Mouse (Mus musculus) neural tube, embryonic 14.5 days (tissue): ENCODE data around the gene Gm15013. TPM values are rescaled to one million over a fixed set of nuclear protein-coding genes. Genes with fewer than 3 reads are reported as not detected.

Experiments
- ATAC-seq: fragments of 200-750 bp; cut with Nextera tagmentation; 2 replicates; pipeline ENCODE4 v1.8.0; 2017; ENCODE audit warnings: low read depth, mild to moderate bottlenecking, moderate TSS enrichment, moderate library complexity
- H3K27ac ChIP-seq: fragments of 300-500 bp; sonication (generic); 2 replicates; pipeline ENCODE4 v1.5.1; 2014; ENCODE audit warnings: low read depth, mild to moderate bottlenecking, control low read depth, low read length, moderate library complexity, mixed read lengths
- H3K27me3 ChIP-seq: fragments of 300-500 bp; sonication (generic); 2 replicates; pipeline ENCODE4 v1.6.1; 2014; ENCODE audit warnings: low read length; ENCODE audit not compliant: control insufficient read depth, insufficient read depth
- H3K36me3 ChIP-seq: fragments of 300-500 bp; sonication (generic); 2 replicates; pipeline ENCODE4 v1.6.1; 2014; ENCODE audit warnings: low read length, mixed read lengths; ENCODE audit not compliant: control insufficient read depth, insufficient read depth
- H3K4me1 ChIP-seq: fragments of 300-500 bp; sonication (generic); 2 replicates; pipeline ENCODE4 v1.6.1; 2014; ENCODE audit warnings: low read length; ENCODE audit not compliant: control insufficient read depth, insufficient read depth
- H3K4me2 ChIP-seq: fragments of 300-500 bp; sonication (generic); 2 replicates; pipeline ENCODE4 v1.6.1; 2014; ENCODE audit warnings: mild to moderate bottlenecking, low read depth, low read length, control low read depth
- H3K4me3 ChIP-seq: fragments of 300-500 bp; sonication (generic); 2 replicates; pipeline ENCODE4 v1.5.1; 2014; ENCODE audit warnings: low read depth, low read length, control low read depth, mixed read lengths
- H3K9ac ChIP-seq: fragments of 300-500 bp; sonication (generic); replicated peaks from 2 replicates; pipeline ENCODE4 v1.6.1; 2014; ENCODE audit warnings: low read depth, mild to moderate bottlenecking, control low read depth, low read length, mixed read lengths
- H3K9me3 ChIP-seq: fragments of 300-500 bp; sonication (generic); 2 replicates; pipeline ENCODE4 v1.6.1; 2016; ENCODE audit warnings: low read length; ENCODE audit not compliant: control insufficient read depth
- WGBS: fragments of 180-500 bp; shearing (Covaris S2); extraction: QIAGEN DNeasy Blood & Tissue Kit; methylation state at CpG from one replicate; pipeline ENCODE4 v1.1.7; 2014; 5-methylcytosine and 5-hydroxymethylcytosine counted together
- polyA plus RNA-seq: library from polyadenylated mRNA; unstranded; fragments of >200 nt; fragmentation: Nextera tagmentation; extraction: Ambion mirVana; gene quantifications from 2 replicates; pipeline ENCODE4 v1.2.1, GENCODE M21; 2014

The Gm15013 gene
- polyA plus RNA-seq, 1 experiment from 2014 or later = not detected

GRCm38 (mm10) chrX:139665829-139666228, 48.5 kb downstream of the Gm15013 start:
- Histone ChIP-seq H3K4me3 (no peak overlapping the region), H3K36me3 (no peaks in the 10 kb centered on the region), H3K27me3 (no peaks in the 10 kb centered on the region), H3K9ac (no peak overlapping the region), H3K27ac (no peak overlapping the region), H3K4me1 (no peaks in the 10 kb centered on the region), H3K9me3 (no peaks in the 10 kb centered on the region), H3K4me2 (no peak overlapping the region)
- no peak for ATAC-seq
- 75% methylated on average over 2 of the region's 2 CpGs for WGBS

Other genes with a start within 250 kb of the Gm15013 start
- 0.94 and 1.3 TPM in 2 replicates for gene D330045A20Rik, start 234.1 kb downstream of the Gm15013 start, polyA plus RNA-seq
- 3.6 and 5.5 TPM in 2 replicates for gene Rnf128, start 151.2 kb downstream of the Gm15013 start, polyA plus RNA-seq
- 0.23 and 0.46 TPM in 2 replicates for gene Tbc1d8b, start 29.5 kb downstream of the Gm15013 start, polyA plus RNA-seq
- gene Ripply1, start 67.9 kb upstream of the Gm15013 start, polyA plus RNA-seq = not detected in 2 replicates
- not detected in 2 replicates for gene Cldn2, start 86.3 kb upstream of the Gm15013 start, polyA plus RNA-seq
- 4.2 and 7.5 TPM in 2 replicates for gene Morc4, start 157.2 kb upstream of the Gm15013 start, polyA plus RNA-seq